Mouse (Mus musculus) cerebellum, adult 2 months (tissue): ENCODE measurements at regions not wholly inside any gene's neighbourhood (a gene's known extent, or its start where the extent isn't known, plus 50 kb on each side); places are given as distances from the start of the nearest gene placed in this dataset.

Source experiments
- CTCF ChIP-seq: fragments of 200-500 bp; IDR thresholded peaks from 2 replicates; pipeline ENCODE4 v1.5.1; 2011; ENCODE audit warnings: low read depth, mild to moderate bottlenecking, control low read depth, low read length, moderate library complexity, borderline replicate concordance; ENCODE audit not compliant: insufficient read depth
- POLR2A ChIP-seq: fragments of 200-500 bp; IDR thresholded peaks from 2 replicates; pipeline ENCODE4 v1.6.1; 2011; ENCODE audit warnings: low read length, control low read depth, borderline replicate concordance; ENCODE audit not compliant: insufficient read depth

- no peak for TF ChIP-seq CTCF
- no peak for TF ChIP-seq POLR2A
These were observed 125.2 kb downstream of the Slc30a10 start for GRCm38 (mm10) chr1:185579824-185580223.
